Mouse (Mus musculus) liver, embryonic 14.5 days (tissue): Measurements from ENCODE around the gene Gm13030.

Experiments used
- CTCF ChIP-seq: IDR thresholded peaks from 2 replicates; pipeline ENCODE4 v1.5.1; 2016; ENCODE audit warnings: antibody characterized with exemption, low read depth, control low read depth
- EP300 ChIP-seq: IDR thresholded peaks from 2 replicates; pipeline ENCODE4 v1.6.1; 2016; ENCODE audit warnings: antibody characterized with exemption, low read depth

DNA sequence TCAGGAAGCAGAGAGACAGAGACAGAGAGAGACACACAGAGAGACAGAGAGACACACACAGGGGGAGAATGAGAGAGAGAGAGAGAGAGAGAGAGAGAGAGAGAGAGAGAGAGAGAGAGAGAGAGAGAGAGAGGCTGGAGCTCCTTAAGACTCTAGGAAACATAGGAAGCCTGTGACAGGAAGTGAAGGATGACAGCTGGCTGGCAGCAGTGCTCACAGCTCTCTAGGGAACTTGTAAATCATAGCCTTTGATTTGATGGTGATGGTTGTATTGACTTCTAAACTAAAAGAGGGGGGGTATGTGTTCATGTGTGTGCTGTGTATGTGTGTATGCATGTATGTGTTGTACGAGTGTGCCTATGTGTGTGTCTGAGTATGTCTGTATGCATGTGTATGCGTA lies 2.2 kb upstream of the Gm13030 start:
- TF ChIP-seq CTCF (no peak), EP300 (no peak)
